In the genomic region with DNA sequence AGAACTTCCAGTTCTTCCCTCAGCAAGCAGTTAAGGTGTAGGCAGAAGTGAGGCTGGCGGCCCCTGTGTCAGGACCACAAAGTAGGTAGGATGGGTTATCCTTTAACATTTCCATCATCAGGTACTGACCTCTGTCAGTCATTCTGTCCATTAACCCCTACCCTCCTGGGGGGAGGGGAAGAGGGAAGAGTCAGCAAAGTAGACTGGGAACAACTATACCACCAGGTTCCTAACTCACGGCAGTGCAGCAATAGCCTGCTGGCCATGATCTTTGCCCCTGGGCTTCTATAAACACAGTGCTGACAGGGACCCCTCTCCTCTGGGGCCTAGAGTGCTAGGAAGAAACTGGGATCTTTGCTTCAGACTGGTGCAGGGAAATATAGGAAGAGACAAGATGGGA, we compare ENCODE assay signal across 32 mouse cellular contexts. TPM values are rescaled to one million over a fixed set of nuclear protein-coding genes. Genes with fewer than 3 reads are reported as not detected.
DNase-seq lines count a peak whose midpoint lies in the region; ATAC-seq and TF ChIP-seq lines count a peak whose summit lies in the region.
"Had no signal": no experiment of that assay in that cellular context is flagged by ENCODE, and none has a peak within 500 bp of the region (broad histone marks: within the 10 kb centered on the region; RNA-seq: fewer than 3 reads in every experiment).

No protein-coding gene starts in this region.

- no peak overlapping the region for H3K4me2 ChIP-seq in kidney, postnatal 0 days (ENCODE audit: low read length)
- no peak overlapping the region for H3K4me2 ChIP-seq in liver, embryonic 12.5 days
- H3K4me2 ChIP-seq in liver, postnatal 0 days (ENCODE audit: low read depth, low read length), result no peak overlapping the region
- H3K4me2 ChIP-seq: forebrain, embryonic 12.5 days; heart, embryonic 13.5 days; hindbrain, embryonic 14.5 days; midbrain, embryonic 12.5 days; neural tube, embryonic 12.5 days had no signal

- H3K36me3 ChIP-seq in kidney, postnatal 0 days (ENCODE audit: insufficient read depth, low read length), result peaks cover 5% of the 10 kb centered on the region; the same call in 1 of the 2 replicates
- peaks cover 60% of the 10 kb centered on the region for H3K36me3 ChIP-seq in liver, embryonic 12.5 days
- no peaks in the 10 kb centered on the region; the same call in 1 of the 2 replicates for H3K36me3 ChIP-seq in liver, postnatal 0 days (replicated peaks; ENCODE audit: insufficient read depth, low read length)

- WGBS in kidney, postnatal 0 days, result 76% methylated on average over 2 of the region's 2 CpGs
- 73% methylated on average over 2 of the region's 2 CpGs for WGBS in liver, embryonic 12.5 days (ENCODE audit: insufficient replicate concordance)
- 75% methylated on average over 2 of the region's 2 CpGs for WGBS in liver, postnatal 0 days (ENCODE audit: insufficient replicate concordance)

- H3K27me3 ChIP-seq in kidney, postnatal 0 days (ENCODE audit: insufficient read depth, low read length), result no peaks in the 10 kb centered on the region
- no peaks in the 10 kb centered on the region for H3K27me3 ChIP-seq in liver, embryonic 12.5 days (replicated peaks)
- no peaks in the 10 kb centered on the region for H3K27me3 ChIP-seq in liver, postnatal 0 days (ENCODE audit: insufficient read depth, low read length)
- H3K27me3 ChIP-seq: CH12.LX; forebrain, embryonic 12.5 days; heart, embryonic 13.5 days; midbrain, embryonic 12.5 days; neural tube, embryonic 12.5 days had no signal

- no peak overlapping the region for H3K27ac ChIP-seq in kidney, postnatal 0 days
- H3K27ac ChIP-seq in liver, embryonic 12.5 days, result no peak overlapping the region
- no peak overlapping the region for H3K27ac ChIP-seq in liver, postnatal 0 days (ENCODE audit: low read depth)
- no peak overlapping the region for H3K27ac ChIP-seq in layer of hippocampus, adult 2 months
- H3K27ac ChIP-seq: forebrain, embryonic 12.5 days; heart, embryonic 13.5 days; hindbrain, embryonic 14.5 days; midbrain, embryonic 12.5 days; neural tube, embryonic 12.5 days; stomach, postnatal 0 days had no signal

- no peak for TF ChIP-seq CTCF in kidney, postnatal 0 days (IDR thresholded peaks at IDR 0.05; ENCODE audit: low read depth)
- no peak for TF ChIP-seq CTCF in liver, postnatal 0 days (IDR thresholded peaks at IDR 0.05; ENCODE audit: low read depth)
- no peak for TF ChIP-seq CTCF in layer of hippocampus, adult 2 months (conservative IDR thresholded peaks at IDR 0.05)

- H3K4me1 ChIP-seq in kidney, postnatal 0 days (replicated peaks; ENCODE audit: insufficient read depth, low read length), result peaks cover 14% of the 10 kb centered on the region; the same call in 1 of the 2 replicates
- H3K4me1 ChIP-seq in liver, embryonic 12.5 days, result peaks cover 51% of the 10 kb centered on the region
- H3K4me1 ChIP-seq in liver, postnatal 0 days (ENCODE audit: insufficient read depth), result peaks cover 35% of the 10 kb centered on the region

- no peak overlapping the region for H3K4me3 ChIP-seq in kidney, postnatal 0 days (replicated peaks; ENCODE audit: low read depth, low read length)
- H3K4me3 ChIP-seq in liver, embryonic 12.5 days, result no peak overlapping the region
- no peak overlapping the region for H3K4me3 ChIP-seq in liver, postnatal 0 days (ENCODE audit: low read depth, low read length)
- H3K4me3 ChIP-seq in layer of hippocampus, adult 2 months, result no peak overlapping the region
- H3K4me3 ChIP-seq: erythroblast, embryonic 14.5 days; forebrain, embryonic 12.5 days; heart, embryonic 13.5 days; megakaryocyte, embryonic 14.5 days; midbrain, embryonic 12.5 days; myocyte; neural tube, embryonic 12.5 days had no signal

- H3K9ac ChIP-seq in kidney, postnatal 0 days (ENCODE audit: low read depth, low read length), result no peak overlapping the region
- H3K9ac ChIP-seq in liver, embryonic 12.5 days, result no peak overlapping the region
- H3K9ac ChIP-seq in liver, postnatal 0 days (replicated peaks), result no peak overlapping the region
- H3K9ac ChIP-seq: forebrain, embryonic 12.5 days; forebrain, postnatal 0 days; heart, embryonic 13.5 days; hindbrain, embryonic 14.5 days; midbrain, embryonic 12.5 days; neural tube, embryonic 12.5 days had no signal

- H3K9me3 ChIP-seq in kidney, postnatal 0 days (replicated peaks; ENCODE audit: low read length), result no peaks in the 10 kb centered on the region
- H3K9me3 ChIP-seq in liver, embryonic 12.5 days (replicated peaks), result no peaks in the 10 kb centered on the region
- no peaks in the 10 kb centered on the region for H3K9me3 ChIP-seq in liver, postnatal 0 days (ENCODE audit: low read length)
- H3K9me3 ChIP-seq: forebrain, embryonic 12.5 days; heart, embryonic 13.5 days; megakaryocyte, embryonic 14.5 days; midbrain, embryonic 12.5 days; neural tube, embryonic 12.5 days had no signal

- peak; percentile 14 for DNase-seq in kidney, adult 11 months
- DNase-seq in kidney, adult 8-10 months, result no peak
- no peak for DNase-seq in kidney, postnatal 0 days (ENCODE audit: low spot score)
- no peak for DNase-seq in liver, postnatal 0 days
- DNase-seq in layer of hippocampus, postnatal 25 days (ENCODE audit: extremely low spot score in 1 of 2, low spot score in 1 of 2), result no peak
- DNase-seq in layer of hippocampus, adult 2 months (ENCODE audit: low spot score in 2 of 2), result no peak
- DNase-seq: adrenal gland, adult 2 months; adrenal gland, postnatal 36 days; cerebellum, adult 18-20 months; cerebellum, postnatal 10 days; forebrain, postnatal 0 days; gastrocnemius, postnatal 10 days; heart, postnatal 10 days; lung, postnatal 36 days; right cerebral cortex, adult 18-20 months; spleen, adult 18-20 months; thymus, adult 18-20 months; thymus, postnatal 4 days had no signal

- 0 out of 2 replicates have a peak, but pooled peaks have one; percentile 22 for ATAC-seq in kidney, postnatal 0 days (replicated peaks; ENCODE audit: low FRiP score, low read depth)
- peak; percentile 48 for ATAC-seq in liver, embryonic 12.5 days
- peak; percentile 7; the same call in 1 of the 2 replicates for ATAC-seq in liver, postnatal 0 days
- ATAC-seq: activated CD4-positive, CD25-positive, alpha-beta regulatory T cell, adult 4 months; forebrain, postnatal 0 days; intestine, postnatal 0 days had no signal

- no peak for TF ChIP-seq EP300 in liver, postnatal 0 days (IDR thresholded peaks at IDR 0.05; ENCODE audit: low read depth)

RNA-seq across cellular contexts. Expression of a gene that starts 5.8 kb away (rescaled TPM):
- polyA plus RNA-seq in kidney, postnatal 0 days (2015; fragmentation: Nextera tagmentation; extraction: Ambion mirVana), result 312 and 339 TPM in 2 replicates
- 348 and 381 TPM in 2 replicates for polyA plus RNA-seq in liver, embryonic 12.5 days (2016; fragmentation: Nextera tagmentation; extraction: Ambion mirVana)
- 25.6 and 32.7 TPM in 2 replicates for polyA plus RNA-seq in liver, postnatal 0 days (2015; fragmentation: Nextera tagmentation; extraction: Ambion mirVana)
- total RNA-seq in layer of hippocampus, postnatal 25 days (2021), result 10 to 100 TPM; 67.5 to 79.6 TPM
- total RNA-seq in layer of hippocampus, adult 2 months (2021), result 10 to 100 TPM; 66.8 to 82.0 TPM

RNA-seq across cellular contexts. Expression of a gene that starts 48.3 kb away (rescaled TPM):
- 19.0 and 19.6 TPM in 2 replicates for polyA plus RNA-seq in kidney, postnatal 0 days (2015; fragmentation: Nextera tagmentation; extraction: Ambion mirVana)
- polyA plus RNA-seq in liver, embryonic 12.5 days (2016; fragmentation: Nextera tagmentation; extraction: Ambion mirVana), result 3.9 TPM in 2 replicates
- 2.8 and 2.9 TPM in 2 replicates for polyA plus RNA-seq in liver, postnatal 0 days (2015; fragmentation: Nextera tagmentation; extraction: Ambion mirVana)
- total RNA-seq in layer of hippocampus, postnatal 25 days (2021), result 10 to 100 TPM; 24.0 to 27.7 TPM
- total RNA-seq in layer of hippocampus, adult 2 months (2021), result 10 to 100 TPM; 28.5 to 29.1 TPM
- total RNA-seq: CH12.LX had no signal
- polyA plus RNA-seq: erythroblast, embryonic 14.5 days had no signal

RNA-seq across cellular contexts. Expression of a gene that starts 53.8 kb away (rescaled TPM):
- 39.9 and 43.2 TPM in 2 replicates for polyA plus RNA-seq in kidney, postnatal 0 days (2015; fragmentation: Nextera tagmentation; extraction: Ambion mirVana)
- 24.7 and 26.9 TPM in 2 replicates for polyA plus RNA-seq in liver, embryonic 12.5 days (2016; fragmentation: Nextera tagmentation; extraction: Ambion mirVana)
- 1,492 and 1,631 TPM in 2 replicates for polyA plus RNA-seq in liver, postnatal 0 days (2015; fragmentation: Nextera tagmentation; extraction: Ambion mirVana)
- 10 to 100 TPM in 1 of 2 experiments, 1 to 10 TPM in 1; 9.6 to 10.4 TPM for total RNA-seq in layer of hippocampus, postnatal 25 days (2021)
- total RNA-seq in layer of hippocampus, adult 2 months (2021), result 10 to 100 TPM in 1 of 2 experiments, 1 to 10 TPM in 1; 8.3 to 10.3 TPM
- total RNA-seq: CH12.LX, ES-E14 had no signal
- polyA plus RNA-seq: activated CD4-positive, CD25-positive, alpha-beta regulatory T cell, adult 4 months; myocyte had no signal

Comparison
In these comparisons a context has a peak if more than half of its experiments do, and no peak if none do; other contexts are left out.
1. RNA of a gene that starts 53.8 kb away (polyA plus RNA-seq): 1,492 to 1,631 TPM in liver, postnatal 0 days; 39.9 to 43.2 TPM in kidney, postnatal 0 days and 24.7 to 26.9 TPM in liver, embryonic 12.5 days; every median in the first group is over 10 times any median in the second.
2. Peak in every context shown above with its lines, with median percentiles within 50 percentile points of each other: ATAC-seq.